Mouse (Mus musculus) layer of hippocampus, adult 9-11 months (tissue): ENCODE measurements at regions not wholly inside any gene's neighbourhood (a gene's known extent, or its start where the extent isn't known, plus 50 kb on each side); places are given as distances from the start of the nearest gene placed in this dataset.

Source experiments
- DNase-seq: peaks from one replicate; pipeline ENCODE4 v3.0.0; 2022

DNA sequence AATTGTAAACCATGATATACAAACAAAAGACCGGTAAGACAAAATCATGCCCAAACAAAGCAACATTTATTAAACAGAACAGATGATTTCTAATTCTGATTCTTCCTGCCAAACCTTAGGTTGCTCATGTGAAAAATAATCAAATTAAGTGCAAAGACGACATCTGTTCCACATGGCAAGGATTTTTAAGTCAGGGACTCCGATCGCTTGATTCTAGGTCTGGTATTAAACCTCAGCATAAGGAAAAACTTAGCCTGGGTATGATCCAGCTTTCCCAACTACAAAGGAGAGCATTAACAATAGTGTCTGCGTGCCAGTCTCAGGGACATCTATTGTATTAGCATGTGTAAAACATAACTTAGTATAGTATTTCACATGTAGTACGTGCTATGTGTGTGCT is 181.8 kb upstream of the Rnpc3 start:
- no peak for DNase-seq

DNA sequence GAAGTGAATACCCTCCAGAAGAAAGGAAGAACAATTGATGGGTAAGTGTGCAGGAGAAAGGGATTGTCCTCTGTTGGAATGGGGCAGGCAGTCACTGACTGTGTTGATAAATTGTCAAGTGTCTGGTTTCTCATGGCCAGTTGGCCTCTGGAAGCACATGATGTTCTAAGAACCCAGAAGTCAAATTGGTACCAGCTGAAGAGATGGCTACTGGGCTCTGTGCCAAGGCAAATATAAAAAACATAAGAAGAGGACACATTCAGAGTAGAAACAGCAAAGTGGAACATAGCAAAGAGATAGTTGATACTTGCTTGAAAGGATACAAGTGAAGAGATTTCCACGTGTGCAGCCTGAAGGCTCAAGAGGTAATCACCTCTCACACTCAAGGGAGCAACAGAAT is 170.9 kb upstream of the Col11a1 start:
- DNase-seq: no peak

DNA sequence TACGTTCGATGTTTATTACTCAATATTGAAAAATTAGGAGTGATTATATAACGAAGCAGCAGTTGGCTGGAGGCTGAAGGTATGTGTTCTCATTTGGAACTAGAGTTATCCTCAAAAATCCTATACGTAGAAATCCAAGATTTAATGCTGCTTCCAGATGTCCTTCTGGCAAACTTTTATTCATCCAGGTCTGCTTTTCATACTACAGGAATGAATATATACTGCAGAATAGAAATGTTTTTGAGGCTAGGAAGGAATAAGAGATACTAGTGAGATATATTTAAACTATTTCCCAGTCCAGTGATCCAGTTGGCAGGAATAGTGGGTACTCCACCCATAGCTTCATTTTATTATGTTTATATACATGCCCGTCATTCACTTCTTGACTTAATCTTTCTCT is 170.3 kb upstream of the Col11a1 start:
- DNase-seq: no peak

DNA sequence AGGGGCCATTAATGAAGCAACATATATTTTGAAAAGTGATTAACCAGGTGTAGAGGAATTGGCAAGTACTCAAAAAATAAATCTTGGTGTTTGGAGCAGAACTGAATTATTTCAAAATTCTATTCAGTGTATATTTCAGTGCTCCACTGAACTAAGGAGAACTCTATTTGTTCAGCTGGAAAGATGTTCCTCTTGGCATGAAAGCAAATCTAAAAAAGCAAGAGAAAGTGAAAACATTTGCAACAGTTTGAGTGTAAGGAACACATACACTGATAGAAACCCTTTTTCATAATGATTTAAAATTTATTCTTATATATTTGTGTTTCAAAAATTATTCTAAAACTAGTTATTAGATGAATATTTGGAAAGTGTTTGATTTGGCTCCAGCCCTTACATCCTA is 169.9 kb upstream of the Col11a1 start:
- DNase-seq: no peak

GRCm38 (mm10) chr3:113873226-113873625 is 157.1 kb upstream of the Col11a1 start:
- DNase-seq: no peak

DNA sequence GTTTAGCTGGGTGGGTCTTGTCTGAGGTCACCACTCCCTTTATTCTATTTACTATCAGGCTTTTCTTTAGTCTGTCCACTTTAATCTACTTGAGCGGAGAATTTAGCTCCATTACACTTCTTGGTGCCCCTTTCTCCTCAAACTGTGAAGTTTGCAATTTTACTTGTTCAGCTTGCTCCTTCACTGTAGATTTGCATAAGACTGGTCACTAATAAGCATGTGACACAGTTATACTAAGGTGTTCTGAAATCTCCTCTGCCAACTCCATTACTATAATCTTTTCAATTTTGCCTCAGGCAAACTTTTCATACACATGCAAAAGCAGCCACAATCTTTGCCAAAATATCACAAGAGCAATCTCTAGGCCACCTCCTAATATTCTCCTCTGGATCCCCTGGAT is 125.2 kb upstream of the Col11a1 start:
- no peak for DNase-seq

- DNase-seq: peak; percentile 18
Observed at GRCm38 (mm10) chr3:113919350-113920179, 110.8 kb upstream of the Col11a1 start.

GRCm38 (mm10) chr3:113931553-113931952 is 98.8 kb upstream of the Col11a1 start:
- DNase-seq: no peak

GRCm38 (mm10) chr3:113950501-113950900 is 79.8 kb upstream of the Col11a1 start:
- no peak for DNase-seq

DNA sequence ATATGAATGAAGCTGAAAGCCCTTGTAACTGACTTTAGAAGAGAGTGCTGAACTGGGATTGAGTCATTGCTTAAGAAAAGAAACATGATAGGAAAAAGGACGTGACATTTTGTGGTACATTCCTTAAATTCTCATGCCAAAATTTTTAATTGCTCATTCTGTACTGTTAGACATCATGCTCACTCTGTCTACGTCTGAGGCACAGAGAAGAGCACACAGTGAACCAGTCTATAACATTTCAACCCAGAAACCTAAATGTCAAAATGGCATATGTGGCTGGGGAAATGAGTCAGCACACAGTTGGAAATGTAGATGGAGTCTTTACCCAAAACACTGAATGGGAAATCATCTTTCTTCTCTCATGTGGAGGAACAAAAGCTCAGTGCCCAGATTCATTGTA is 77.9 kb upstream of the Col11a1 start:
- no peak for DNase-seq

DNA sequence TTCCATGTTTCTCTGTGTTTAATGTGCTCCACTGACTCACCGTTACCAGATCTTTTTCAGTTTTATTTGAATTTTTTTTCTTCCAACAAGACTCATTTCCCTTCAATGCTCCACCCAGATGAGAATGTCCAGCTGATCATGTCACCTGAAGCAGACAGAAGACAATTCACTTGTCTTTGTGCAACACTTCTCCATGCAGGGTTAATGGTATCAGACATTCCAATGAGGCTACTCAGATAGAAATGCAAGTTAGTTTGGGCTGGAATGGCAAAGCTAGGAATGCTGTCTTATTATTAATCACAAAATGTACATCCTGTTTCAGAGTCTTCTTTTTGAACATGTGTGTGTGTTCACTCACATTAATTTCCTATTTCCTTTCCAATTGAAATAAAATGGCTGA is 77.2 kb upstream of the Col11a1 start:
- no peak for DNase-seq

GRCm38 (mm10) chr3:113954486-113954885 is 75.9 kb upstream of the Col11a1 start:
- DNase-seq: no peak

- DNase-seq: no peak
Observed at GRCm38 (mm10) chr3:113960080-113960479, 70.3 kb upstream of the Col11a1 start.
